Mouse (Mus musculus) hindbrain, embryonic 15.5 days (tissue): ENCODE results near the gene Shisa7. TPM values are rescaled to one million over a fixed set of nuclear protein-coding genes. Genes with fewer than 3 reads are reported as not detected.
"Not testable (repeated sequence)": the region's sequence is repeated elsewhere in the genome, so short reads cannot be mapped to it uniquely, and the experiment has no call there.

Experiments used
- ATAC-seq: fragments of 200-750 bp; cut with Nextera tagmentation; 2 replicates; pipeline ENCODE4 v1.8.0; 2017; ENCODE audit warnings: low read depth, moderate number of reproducible peaks, moderate TSS enrichment; ENCODE audit not compliant: low FRiP score
- H3K27ac ChIP-seq: fragments of 300-500 bp; sonication (generic); replicated peaks from 2 replicates; pipeline ENCODE4 v1.5.1; 2015; ENCODE audit warnings: mild to moderate bottlenecking, inconsistent platforms
- H3K27me3 ChIP-seq: fragments of 300-500 bp; sonication (generic); 2 replicates; pipeline ENCODE4 v1.6.1; 2015; ENCODE audit warnings: control low read depth, inconsistent platforms
- H3K36me3 ChIP-seq: fragments of 300-500 bp; sonication (generic); 2 replicates; pipeline ENCODE4 v1.6.1; 2015; ENCODE audit warnings: control low read depth, inconsistent platforms
- H3K4me1 ChIP-seq: fragments of 300-500 bp; sonication (generic); replicated peaks from 2 replicates; pipeline ENCODE4 v1.6.1; 2015; ENCODE audit warnings: control low read depth, inconsistent platforms
- H3K4me2 ChIP-seq: fragments of 300-500 bp; sonication (generic); 2 replicates; pipeline ENCODE4 v1.6.1; 2015; ENCODE audit warnings: moderate library complexity, mild to moderate bottlenecking, inconsistent platforms
- H3K4me3 ChIP-seq: fragments of 300-500 bp; sonication (generic); 2 replicates; pipeline ENCODE4 v1.5.1; 2015; ENCODE audit warnings: mild to moderate bottlenecking, inconsistent platforms
- H3K9ac ChIP-seq: fragments of 300-500 bp; sonication (generic); 2 replicates; pipeline ENCODE4 v1.6.1; 2015; ENCODE audit warnings: inconsistent platforms
- H3K9me3 ChIP-seq: fragments of 300-500 bp; sonication (generic); 2 replicates; pipeline ENCODE4 v1.6.1; 2016; ENCODE audit warnings: control low read depth, inconsistent platforms
- WGBS: fragments of 180-500 bp; shearing (Covaris S2); methylation state at CpG from one replicate; pipeline ENCODE4 v1.1.7; 2015; 5-methylcytosine and 5-hydroxymethylcytosine counted together
- polyA plus RNA-seq: library from polyadenylated mRNA; unstranded; fragments of >200 nt; fragmentation: Nextera tagmentation; extraction: Ambion mirVana; gene quantifications from 2 replicates; pipeline ENCODE4 v1.2.1, GENCODE M21; 2015

Shisa7 gene
- polyA plus RNA-seq, 1 experiment from 2014 or later, result 12.8 TPM

DNA sequence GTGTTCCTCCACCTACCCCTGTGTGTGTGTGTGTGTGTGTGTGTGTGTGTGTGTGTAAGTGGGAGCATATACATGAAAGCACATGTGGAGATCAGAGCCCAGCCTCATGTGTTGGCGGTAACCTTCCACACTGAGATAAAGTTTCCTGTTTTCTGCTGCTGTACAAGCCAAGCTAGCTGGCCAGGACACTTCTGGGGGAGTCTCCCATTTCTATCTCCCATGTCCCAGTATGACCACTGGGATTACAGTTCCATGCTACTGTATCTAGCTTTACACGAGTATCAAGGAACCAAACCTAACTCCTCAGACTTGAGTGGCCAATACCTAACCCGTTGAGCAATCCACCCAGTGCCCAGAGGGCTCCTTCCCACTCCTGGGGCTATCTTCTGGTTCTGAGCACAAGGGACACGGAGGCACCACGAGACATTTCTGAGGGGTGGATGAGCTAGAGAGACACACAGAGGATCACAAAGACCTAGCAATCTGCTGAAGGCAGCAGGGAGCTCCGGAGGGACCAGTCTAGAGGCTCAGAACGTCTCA, 19.1 kb upstream of the Shisa7 start:
- Histone ChIP-seq H3K9me3 (no peaks in the 10 kb centered on the region), H3K9ac (no peak overlapping the region), H3K4me3 (no peak overlapping the region), H3K4me2 (no peak overlapping the region), H3K27me3 (no peaks in the 10 kb centered on the region), H3K4me1 (peaks cover 12% of the 10 kb centered on the region), H3K27ac (no peak overlapping the region), H3K36me3 (no peaks in the 10 kb centered on the region)
- WGBS, result 84% methylated on average over 7 of the region's 7 CpGs
- ATAC-seq, result no peak

DNA sequence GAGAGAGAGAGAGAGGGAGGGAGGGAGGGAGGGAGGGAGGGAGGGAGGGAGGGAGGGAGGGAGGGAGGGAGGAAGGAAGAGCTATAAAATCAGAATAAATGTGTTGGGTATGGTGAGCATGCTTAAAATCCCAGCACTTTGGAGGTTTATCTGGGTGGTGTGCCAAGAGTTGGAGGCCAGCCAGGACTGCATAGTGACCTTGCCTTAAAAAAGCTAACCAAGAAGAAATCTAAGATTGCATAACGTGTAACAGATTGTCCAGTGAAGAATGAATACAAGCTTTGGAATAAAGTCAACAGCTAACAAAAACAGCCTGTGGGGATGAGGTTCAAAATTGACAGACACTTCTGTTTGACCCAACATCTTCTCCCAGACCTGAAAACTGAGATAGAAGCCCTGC, 18.5 kb upstream of the Shisa7 start:
- Histone ChIP-seq H3K4me1 (peaks cover 12% of the 10 kb centered on the region), H3K9ac (no peak overlapping the region), H3K4me2 (no peak overlapping the region), H3K36me3 (no peaks in the 10 kb centered on the region), H3K27me3 (no peaks in the 10 kb centered on the region), H3K9me3 (no peaks in the 10 kb centered on the region), H3K4me3 (no peak overlapping the region), H3K27ac (no peak overlapping the region)
- WGBS, result 58% methylated on average over 1 of the region's 1 CpGs
- ATAC-seq, result no peak

DNA sequence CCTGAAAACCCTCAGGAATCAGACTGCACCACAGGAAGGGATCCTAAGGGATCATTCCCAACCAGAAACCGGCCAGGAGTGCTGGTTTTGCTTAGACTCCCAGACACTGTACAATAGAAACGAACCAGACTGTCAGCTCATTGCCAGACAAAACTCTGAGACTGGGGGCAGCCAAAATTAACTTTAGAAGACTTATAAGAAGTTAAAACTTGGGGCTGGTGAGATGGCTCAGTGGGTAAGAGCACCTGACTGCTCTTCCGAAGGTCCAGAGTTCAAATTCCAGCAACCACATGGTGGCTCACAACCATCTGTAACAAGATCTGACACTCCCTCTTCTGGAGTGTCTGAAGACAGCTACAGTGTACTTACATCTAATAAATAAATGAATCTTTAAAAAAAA, 16.4 kb upstream of the Shisa7 start:
- not testable (repeated sequence) for H3K36me3 ChIP-seq, H3K27me3 ChIP-seq, H3K27ac ChIP-seq, H3K9ac ChIP-seq, H3K9me3 ChIP-seq, ATAC-seq, H3K4me3 ChIP-seq, H3K4me2 ChIP-seq, H3K4me1 ChIP-seq
- WGBS, result 70% methylated on average over 3 of the region's 3 CpGs

- Histone ChIP-seq H3K9ac (no peak overlapping the region), H3K36me3 (no peaks in the 10 kb centered on the region), H3K4me2 (no peak overlapping the region), H3K27ac (no peak overlapping the region), H3K4me1 (no peaks in the 10 kb centered on the region), H3K4me3 (no peak overlapping the region), H3K27me3 (no peaks in the 10 kb centered on the region), H3K9me3 (no peaks in the 10 kb centered on the region)
- ATAC-seq, result no peak
- 72% methylated on average over 12 of the region's 12 CpGs for WGBS
Measured at GRCm38 (mm10) chr7:4859418-4859978, 15.0 kb upstream of the Shisa7 start.

DNA sequence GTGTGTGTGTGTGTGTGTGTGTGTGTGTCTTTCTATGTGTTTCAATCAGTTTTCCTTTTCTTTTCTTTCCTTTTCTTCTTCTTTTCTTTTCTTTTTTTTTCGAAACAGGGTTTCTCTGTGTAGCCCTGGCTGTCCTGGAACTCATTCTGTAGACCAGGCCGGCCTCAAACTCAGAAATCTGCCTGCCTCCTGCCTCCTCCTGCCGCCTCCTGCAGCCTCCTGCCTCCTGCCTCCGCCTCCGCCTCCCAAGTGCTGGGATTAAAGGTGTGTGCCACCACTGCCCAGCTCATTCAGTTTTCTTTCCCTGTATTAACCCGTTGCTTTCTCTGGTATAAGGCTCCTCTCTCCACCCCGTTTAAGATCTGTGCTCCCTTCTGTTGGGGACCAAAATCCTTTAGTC, 12.8 kb upstream of the Shisa7 start:
- no peak for ATAC-seq
- H3K36me3 ChIP-seq, result no peaks in the 10 kb centered on the region
- no peak overlapping the region for H3K27ac ChIP-seq
- no peaks in the 10 kb centered on the region for H3K4me1 ChIP-seq
- no peak overlapping the region for H3K4me3 ChIP-seq
- H3K27me3 ChIP-seq, result no peaks in the 10 kb centered on the region
- H3K4me2 ChIP-seq, result no peak overlapping the region
- H3K9ac ChIP-seq, result no peak overlapping the region
- WGBS, result 73% methylated on average over 7 of the region's 7 CpGs
- no peaks in the 10 kb centered on the region for H3K9me3 ChIP-seq

DNA sequence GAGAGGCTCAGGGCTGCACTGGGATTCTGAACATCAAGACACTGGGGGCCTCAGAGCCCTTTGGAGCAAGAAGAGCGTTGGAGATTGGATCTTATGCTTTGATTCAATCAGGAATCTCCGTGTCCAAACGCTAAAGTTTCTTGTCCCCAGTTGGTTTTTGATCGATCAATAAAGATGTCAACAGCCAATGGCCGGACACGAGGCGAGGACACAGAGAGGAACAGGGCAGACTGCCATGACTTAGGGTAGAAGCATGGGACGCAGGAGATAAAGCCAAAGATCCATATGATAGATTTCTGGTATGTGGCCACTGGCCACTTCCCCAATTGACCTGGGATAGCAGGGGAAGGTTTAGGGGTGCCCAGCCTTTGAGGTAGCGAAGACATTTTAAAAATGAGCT, 12.0 kb upstream of the Shisa7 start:
- no peak overlapping the region for H3K27ac ChIP-seq
- no peaks in the 10 kb centered on the region for H3K4me1 ChIP-seq
- no peak overlapping the region for H3K9ac ChIP-seq
- no peak overlapping the region for H3K4me3 ChIP-seq
- H3K27me3 ChIP-seq, result no peaks in the 10 kb centered on the region
- H3K36me3 ChIP-seq, result no peaks in the 10 kb centered on the region
- no peaks in the 10 kb centered on the region for H3K9me3 ChIP-seq
- no peak overlapping the region for H3K4me2 ChIP-seq
- ATAC-seq, result no peak
- WGBS, result 89% methylated on average over 9 of the region's 9 CpGs

- no peak for ATAC-seq
- no peaks in the 10 kb centered on the region for H3K9me3 ChIP-seq
- H3K4me3 ChIP-seq, result no peak overlapping the region
- H3K9ac ChIP-seq, result no peak overlapping the region
- no peaks in the 10 kb centered on the region for H3K4me1 ChIP-seq
- no peak overlapping the region for H3K4me2 ChIP-seq
- H3K27ac ChIP-seq, result no peak overlapping the region
- 80% methylated on average over 3 of the region's 3 CpGs for WGBS
- H3K27me3 ChIP-seq, result no peaks in the 10 kb centered on the region
- H3K36me3 ChIP-seq, result no peaks in the 10 kb centered on the region
Measured at GRCm38 (mm10) chr7:4853613-4854012, 9.1 kb upstream of the Shisa7 start.

DNA sequence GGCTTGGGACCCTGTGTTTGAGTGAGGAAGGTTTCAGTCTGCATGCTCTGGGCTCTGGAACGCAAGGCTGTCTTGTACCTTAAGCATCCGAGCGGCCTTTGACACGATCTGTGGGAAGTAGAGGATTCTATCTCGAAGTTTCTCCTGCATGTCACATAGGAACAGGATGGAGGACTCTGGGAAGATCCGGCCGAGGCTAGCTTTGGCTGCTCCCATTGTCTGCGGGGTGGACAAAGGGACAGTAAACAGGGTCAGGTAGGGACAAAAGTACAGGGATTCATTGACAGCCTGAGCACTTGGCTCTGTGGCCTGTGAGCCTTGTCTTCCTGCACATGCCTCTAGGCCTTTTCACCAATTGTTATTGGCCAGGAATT, 6.8 kb upstream of the Shisa7 start:
- ATAC-seq, result no peak
- Histone ChIP-seq H3K9ac (no peak overlapping the region), H3K27me3 (no peaks in the 10 kb centered on the region), H3K9me3 (no peaks in the 10 kb centered on the region), H3K4me3 (no peak overlapping the region), H3K36me3 (no peaks in the 10 kb centered on the region), H3K4me1 (no peaks in the 10 kb centered on the region), H3K27ac (no peak overlapping the region), H3K4me2 (no peak overlapping the region)
- WGBS, result 76% methylated on average over 8 of the region's 8 CpGs

- no peak overlapping the region for H3K4me3 ChIP-seq
- no peak for ATAC-seq
- no peak overlapping the region for H3K9ac ChIP-seq
- no peaks in the 10 kb centered on the region for H3K4me1 ChIP-seq
- 77% methylated on average over 11 of the region's 11 CpGs for WGBS
- no peak overlapping the region for H3K4me2 ChIP-seq
- no peaks in the 10 kb centered on the region for H3K27me3 ChIP-seq
- no peak overlapping the region for H3K27ac ChIP-seq
- no peaks in the 10 kb centered on the region for H3K9me3 ChIP-seq
- no peaks in the 10 kb centered on the region for H3K36me3 ChIP-seq
Measured at GRCm38 (mm10) chr7:4850621-4851314, 6.3 kb upstream of the Shisa7 start.

GRCm38 (mm10) chr7:4849372-4849771, 4.9 kb upstream of the Shisa7 start:
- Histone ChIP-seq H3K27me3 (no peaks in the 10 kb centered on the region), H3K9me3 (no peaks in the 10 kb centered on the region), H3K4me1 (peaks cover 7% of the 10 kb centered on the region), H3K4me2 (no peak overlapping the region), H3K36me3 (no peaks in the 10 kb centered on the region), H3K27ac (no peak overlapping the region), H3K4me3 (no peak overlapping the region), H3K9ac (no peak overlapping the region)
- WGBS, result 61% methylated on average over 9 of the region's 9 CpGs
- ATAC-seq, result no peak

GRCm38 (mm10) chr7:4844917-4845309, 417 bp upstream of the Shisa7 start:
- H3K27ac ChIP-seq, result peak overlapping the region; percentile 92
- peak overlapping the region; percentile 77 for H3K4me3 ChIP-seq
- H3K9ac ChIP-seq, result peak overlapping the region; percentile 77
- WGBS, result 0% methylated on average over 13 of the region's 13 CpGs
- no peaks in the 10 kb centered on the region for H3K36me3 ChIP-seq
- peak overlapping the region; percentile 90 for H3K4me2 ChIP-seq
- peak; percentile 88 for ATAC-seq
- no peaks in the 10 kb centered on the region for H3K27me3 ChIP-seq
- H3K9me3 ChIP-seq, result no peaks in the 10 kb centered on the region
- H3K4me1 ChIP-seq, result peaks cover 38% of the 10 kb centered on the region

DNA sequence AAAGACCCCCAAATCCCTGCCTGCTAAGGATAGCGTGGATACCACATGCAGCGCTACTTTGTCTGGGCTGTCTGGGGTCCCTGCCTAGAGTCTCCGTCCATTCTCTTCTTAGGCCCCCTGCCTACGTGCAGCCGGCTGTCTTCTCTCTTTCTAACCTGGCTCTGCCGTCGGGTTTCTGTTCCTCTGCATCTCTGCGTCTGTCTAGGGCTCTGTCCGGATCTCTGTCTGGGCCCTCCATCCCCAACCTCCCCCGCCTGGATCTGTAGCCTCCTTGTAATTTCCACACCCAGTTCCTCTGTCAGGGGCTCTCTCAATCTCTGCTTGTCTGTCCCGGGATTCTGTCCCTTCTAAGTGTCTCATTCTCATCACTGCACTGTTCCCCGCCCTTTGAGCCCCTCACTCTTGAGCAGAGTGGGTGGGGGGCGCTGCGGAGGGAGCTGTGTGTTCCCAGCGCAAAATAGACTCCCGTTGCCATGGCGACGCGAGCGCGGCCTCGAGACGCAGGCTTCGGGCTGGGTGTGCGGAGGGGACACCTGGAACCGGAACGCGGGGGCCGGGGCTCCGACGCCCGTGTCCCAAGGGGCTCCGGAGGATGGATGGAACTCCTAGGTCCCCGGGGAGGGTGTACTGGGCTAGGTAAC, 772 bp downstream of the Shisa7 start:
- H3K4me2 ChIP-seq, result peak overlapping the region; percentile 90
- under 1% methylated on average over 34 of the region's 34 CpGs for WGBS
- ATAC-seq, result peak; percentile 35

More for the DNA sequence above, 772 bp downstream of the Shisa7 start:
- Histone ChIP-seq H3K27me3 (no peaks in the 10 kb centered on the region), H3K36me3 (no peaks in the 10 kb centered on the region), H3K4me1 (peaks cover 38% of the 10 kb centered on the region), H3K27ac (peak overlapping the region; percentile 92), H3K9ac (peak overlapping the region; percentile 77), H3K4me3 (peak overlapping the region; percentile 77), H3K9me3 (no peaks in the 10 kb centered on the region)
